Comparison of ENCODE assay signal across 16 mouse cellular contexts in genomic region chr1:73936537-73936936, GRCm38 (mm10).
DNase-seq lines count a peak whose midpoint lies in the region; ATAC-seq and TF ChIP-seq lines count a peak whose summit lies in the region.
"Had no signal": no experiment of that assay in that cellular context is flagged by ENCODE, and none has a peak within 500 bp of the region (broad histone marks: within the 10 kb centered on the region; RNA-seq: fewer than 3 reads in every experiment).

No protein-coding gene starts in this region.

- no peaks in the 10 kb centered on the region for H3K9me3 ChIP-seq in kidney, embryonic 14.5 days (ENCODE audit: control insufficient read depth, low read length)
- H3K9me3 ChIP-seq in intestine, embryonic 15.5 days, result no peaks in the 10 kb centered on the region
- H3K9me3 ChIP-seq: G1E; hindbrain, embryonic 13.5 days; liver, embryonic 15.5 days; megakaryocyte, embryonic 14.5 days; stomach, embryonic 15.5 days had no signal

- peaks cover 12% of the 10 kb centered on the region for H3K36me3 ChIP-seq in kidney, adult 2 months (ENCODE audit: control insufficient read depth, insufficient read depth, low read length)
- peaks cover 10% of the 10 kb centered on the region; the same call in 1 of the 2 replicates for H3K36me3 ChIP-seq in kidney, embryonic 14.5 days (ENCODE audit: control insufficient read depth, insufficient read depth, low read length)
- no peaks in the 10 kb centered on the region; the same call in 1 of the 2 replicates for H3K36me3 ChIP-seq in intestine, embryonic 15.5 days
- H3K36me3 ChIP-seq: G1E; hindbrain, embryonic 13.5 days had no signal

- peak overlapping the region; percentile 86 for H3K27ac ChIP-seq in kidney, adult 2 months (ENCODE audit: insufficient read depth, low read depth, low read length)
- H3K27ac ChIP-seq in kidney, embryonic 14.5 days (ENCODE audit: low read depth, low read length), result no peak overlapping the region
- no peak overlapping the region for H3K27ac ChIP-seq in intestine, embryonic 15.5 days
- H3K27ac ChIP-seq: hindbrain, embryonic 13.5 days; liver, embryonic 15.5 days; stomach, embryonic 15.5 days had no signal

- TF ChIP-seq CTCF in kidney, adult 2 months (conservative IDR thresholded peaks at IDR 0.05; ENCODE audit: insufficient read depth, insufficient read length, low read depth, low read length), result no peak

- H3K9ac ChIP-seq in kidney, embryonic 14.5 days (ENCODE audit: low read depth, low read length), result no peak overlapping the region
- H3K9ac ChIP-seq in intestine, embryonic 15.5 days, result no peak overlapping the region
- H3K9ac ChIP-seq: hindbrain, embryonic 13.5 days; liver, embryonic 15.5 days; stomach, embryonic 15.5 days had no signal

- 16% methylated on average over 3 of the region's 3 CpGs for WGBS in kidney, adult 2 months
- 57% methylated on average over 3 of the region's 3 CpGs for WGBS in kidney, embryonic 14.5 days
- WGBS in intestine, embryonic 15.5 days, result 56% methylated on average over 3 of the region's 3 CpGs

- H3K4me1 ChIP-seq in kidney, adult 2 months (ENCODE audit: control insufficient read depth, insufficient read depth, low read length), result peaks cover 51% of the 10 kb centered on the region
- H3K4me1 ChIP-seq in kidney, embryonic 14.5 days (ENCODE audit: control insufficient read depth, insufficient read depth, low read length), result peaks cover 14% of the 10 kb centered on the region
- H3K4me1 ChIP-seq in intestine, embryonic 15.5 days (replicated peaks), result peaks cover 11% of the 10 kb centered on the region

- peak; percentile 66 for DNase-seq in kidney, adult 2 months
- DNase-seq in 416B (ENCODE audit: low read depth), result peak; percentile 60
- peak; percentile 42 for DNase-seq in CD4-positive, CD25-positive, alpha-beta regulatory T cell, adult 2 months (ENCODE audit: low read depth, low spot score)
- no peak for DNase-seq in lung, adult 18-20 months
- DNase-seq: cerebellum, adult 18-20 months; gastrocnemius, postnatal 25 days; right cerebral cortex, postnatal 4 days had no signal

- H3K4me2 ChIP-seq in kidney, embryonic 14.5 days (replicated peaks; ENCODE audit: low read depth, low read length), result no peak overlapping the region
- H3K4me2 ChIP-seq in intestine, embryonic 15.5 days (replicated peaks), result no peak overlapping the region
- H3K4me2 ChIP-seq: hindbrain, embryonic 13.5 days; liver, embryonic 15.5 days; stomach, embryonic 15.5 days had no signal

- TF ChIP-seq POLR2A in kidney, adult 2 months (IDR thresholded peaks at IDR 0.05; ENCODE audit: low read depth, low read length), result no peak

- no peak for ATAC-seq in kidney, embryonic 14.5 days (ENCODE audit: low FRiP score, low TSS enrichment)
- peak; percentile 39; the same call in 1 of the 2 replicates for ATAC-seq in intestine, embryonic 15.5 days
- ATAC-seq in megakaryocyte, adult 5-6 weeks (ENCODE audit: poor library complexity, severe bottlenecking), result no peak
- ATAC-seq: forebrain, embryonic 16.5 days had no signal

- H3K27me3 ChIP-seq in kidney, adult 2 months (replicated peaks; ENCODE audit: control insufficient read depth, insufficient read depth, low read length), result no peaks in the 10 kb centered on the region
- no peaks in the 10 kb centered on the region for H3K27me3 ChIP-seq in kidney, embryonic 14.5 days (ENCODE audit: control insufficient read depth, insufficient read depth, low read length)
- no peaks in the 10 kb centered on the region for H3K27me3 ChIP-seq in intestine, embryonic 15.5 days (replicated peaks)
- H3K27me3 ChIP-seq: hindbrain, embryonic 13.5 days; liver, embryonic 15.5 days; stomach, embryonic 15.5 days had no signal

- no peak overlapping the region for H3K4me3 ChIP-seq in kidney, adult 2 months (ENCODE audit: insufficient read depth, low read depth, low read length)
- H3K4me3 ChIP-seq in kidney, embryonic 14.5 days (ENCODE audit: low read length), result no peak overlapping the region
- H3K4me3 ChIP-seq in intestine, embryonic 15.5 days (replicated peaks), result no peak overlapping the region
- H3K4me3 ChIP-seq: hindbrain, embryonic 13.5 days; liver, embryonic 15.5 days; megakaryocyte, embryonic 14.5 days; stomach, embryonic 15.5 days had no signal

Comparison
In these comparisons a context has a peak if more than half of its experiments do, and no peak if none do; other contexts are left out.
1. DNase-seq: peak in kidney, adult 2 months (single experiment), 416B (single experiment) and CD4-positive, CD25-positive, alpha-beta regulatory T cell, adult 2 months (single experiment); none in lung, adult 18-20 months (0 of 2).